Mouse (Mus musculus) CD4-positive, CD25-positive, alpha-beta regulatory T cell, adult 2 months (primary cell): ENCODE measurements around the gene Ndufa11.
A peak's percentile ranks its signal among the peaks of the same experiment; 100 is the strongest.

Experiments used
- DNase-seq: peaks from one replicate; pipeline ENCODE4 v3.0.0-alpha.2; 2012; ENCODE audit warnings: low read depth, low spot score

Ndufa11 gene

DNA sequence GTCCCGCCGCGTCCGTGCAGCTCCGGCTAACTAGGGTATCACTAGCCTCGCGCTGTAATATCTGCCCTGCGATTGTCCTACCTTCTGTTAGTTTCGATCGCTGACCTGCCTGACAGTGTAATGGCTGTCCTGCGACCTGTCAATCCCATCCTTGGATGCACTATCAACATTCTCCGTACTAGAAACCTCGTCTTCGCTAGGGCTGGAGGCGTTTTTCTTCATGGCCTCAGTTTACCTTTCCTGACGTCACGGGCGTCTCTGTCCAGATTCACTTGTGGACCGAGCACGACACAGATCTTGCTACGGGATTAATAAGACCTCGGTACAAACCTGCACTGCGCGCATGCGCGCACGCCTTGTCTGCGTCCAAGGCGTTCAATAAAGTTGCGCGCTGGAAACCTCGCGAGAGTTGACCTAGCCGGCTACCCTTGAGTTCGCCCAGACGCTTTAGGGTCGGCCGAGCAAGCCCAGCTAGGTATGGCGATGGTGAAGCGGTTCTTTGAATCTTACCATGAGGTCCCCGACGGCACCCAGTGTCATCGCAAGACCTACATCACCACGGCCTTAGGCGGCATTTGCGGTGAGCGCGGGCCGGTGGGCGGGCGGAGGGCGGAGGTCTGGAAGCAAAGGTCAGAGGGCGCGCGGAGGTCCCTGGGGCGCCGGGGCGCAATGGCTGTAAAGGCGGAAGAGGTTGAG, at the start of gene Ndufa11, which contains the start of gene Vmac:
Ndufa11 (plus strand) TSS at position 405 of the 696 bp plus-strand sequence.
Vmac (minus strand) TSS at position 660 of the 696 bp plus-strand sequence.
- peak; percentile 98 for DNase-seq

DNA sequence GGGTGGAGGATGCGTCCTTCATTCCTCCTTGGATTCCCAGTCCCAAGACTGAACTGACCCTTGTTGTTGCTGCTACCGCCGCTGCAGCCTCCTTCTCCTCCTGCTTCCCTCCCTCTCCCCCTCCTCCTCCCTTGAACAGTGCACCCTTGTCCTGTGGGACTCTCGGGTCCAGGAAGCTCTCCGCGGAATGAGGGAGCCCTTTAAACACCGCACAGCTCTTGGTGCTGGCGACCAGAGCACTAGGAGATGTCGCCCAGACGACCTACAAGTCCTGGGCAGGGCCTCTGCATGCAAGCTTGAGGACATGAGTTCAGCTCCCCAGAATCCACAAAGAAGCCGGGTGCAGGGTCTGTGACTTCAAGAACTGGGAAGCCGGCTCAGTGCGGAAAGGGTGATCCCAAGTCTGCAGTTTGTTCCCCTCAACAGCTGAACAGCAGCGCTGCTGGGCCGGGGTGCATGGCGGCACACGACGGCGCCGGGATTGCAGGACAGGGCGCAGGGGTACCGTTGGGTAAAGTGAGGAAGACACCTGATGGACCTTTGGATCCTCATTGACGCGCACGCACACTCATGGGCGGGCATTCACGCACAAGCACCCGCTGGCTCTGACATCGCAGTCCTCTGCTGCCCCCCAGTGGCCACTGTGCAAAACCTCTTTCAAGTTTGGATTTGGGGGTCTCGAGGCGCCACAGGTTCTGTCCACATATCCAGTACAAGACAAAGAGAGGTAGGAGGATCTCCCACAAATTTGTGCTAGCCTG, 49.0 kb upstream of the Ndufa11 start:
- DNase-seq = peak; percentile 91

DNA sequence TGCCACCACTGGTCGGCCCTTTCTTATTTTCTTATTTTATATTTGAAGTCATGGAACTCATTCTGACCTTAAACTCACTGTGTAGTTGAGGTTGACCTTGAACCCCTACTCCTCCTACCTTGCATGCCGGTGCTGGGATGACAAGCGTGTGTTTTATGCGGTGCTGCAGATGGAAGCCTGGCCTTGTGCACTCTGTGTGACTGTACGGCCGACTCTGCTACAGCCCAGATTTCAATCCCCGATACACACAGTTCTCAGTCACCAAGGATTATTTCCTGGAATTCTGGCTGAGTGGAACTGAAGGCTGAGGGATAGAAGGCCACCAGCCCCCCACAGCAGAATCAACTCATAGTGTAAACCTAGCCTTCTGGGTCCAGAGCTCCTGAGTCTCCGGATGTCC, 47.8 kb upstream of the Ndufa11 start:
- DNase-seq = no peak

DNA sequence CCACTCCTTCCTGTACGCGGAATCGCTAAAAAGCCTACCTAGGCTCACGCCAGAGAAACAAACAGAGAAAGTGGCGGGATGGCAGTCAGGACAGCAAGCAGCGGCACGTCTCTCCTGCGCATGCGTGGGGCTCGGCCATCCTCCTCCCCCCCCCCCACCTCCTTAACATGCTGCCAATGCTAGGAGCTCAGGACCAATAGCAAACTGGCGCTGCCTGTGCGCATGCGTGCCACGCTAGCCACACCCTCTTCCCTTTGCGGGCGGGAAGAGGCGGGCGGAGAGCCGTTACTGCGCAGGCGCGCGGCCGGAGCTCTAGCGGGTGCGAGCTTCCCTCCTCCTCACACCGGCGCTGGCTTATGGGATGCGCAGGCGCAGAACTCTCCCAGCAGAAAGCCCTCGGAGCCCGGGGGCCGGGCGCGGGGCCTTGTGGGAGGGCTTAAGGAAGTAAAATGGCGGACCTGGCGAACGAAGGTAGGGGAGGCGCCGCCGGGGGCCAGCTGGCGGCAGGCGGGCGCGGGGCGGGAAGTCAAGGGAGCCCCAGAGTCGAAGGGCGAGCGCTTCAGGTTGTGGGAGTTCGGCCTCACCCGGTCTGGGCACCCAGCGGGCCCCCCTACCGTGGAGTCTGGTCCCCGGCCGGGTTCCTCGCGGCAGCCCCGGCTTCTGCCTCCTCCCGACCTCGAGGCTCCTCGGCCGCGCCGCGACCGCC, 44.5 kb upstream of the Ndufa11 start, which contains the start of gene Ranbp3:
Ranbp3 (plus strand) TSS at position 354 of the 706 bp plus-strand sequence.
- peak; percentile 100 for DNase-seq

DNA sequence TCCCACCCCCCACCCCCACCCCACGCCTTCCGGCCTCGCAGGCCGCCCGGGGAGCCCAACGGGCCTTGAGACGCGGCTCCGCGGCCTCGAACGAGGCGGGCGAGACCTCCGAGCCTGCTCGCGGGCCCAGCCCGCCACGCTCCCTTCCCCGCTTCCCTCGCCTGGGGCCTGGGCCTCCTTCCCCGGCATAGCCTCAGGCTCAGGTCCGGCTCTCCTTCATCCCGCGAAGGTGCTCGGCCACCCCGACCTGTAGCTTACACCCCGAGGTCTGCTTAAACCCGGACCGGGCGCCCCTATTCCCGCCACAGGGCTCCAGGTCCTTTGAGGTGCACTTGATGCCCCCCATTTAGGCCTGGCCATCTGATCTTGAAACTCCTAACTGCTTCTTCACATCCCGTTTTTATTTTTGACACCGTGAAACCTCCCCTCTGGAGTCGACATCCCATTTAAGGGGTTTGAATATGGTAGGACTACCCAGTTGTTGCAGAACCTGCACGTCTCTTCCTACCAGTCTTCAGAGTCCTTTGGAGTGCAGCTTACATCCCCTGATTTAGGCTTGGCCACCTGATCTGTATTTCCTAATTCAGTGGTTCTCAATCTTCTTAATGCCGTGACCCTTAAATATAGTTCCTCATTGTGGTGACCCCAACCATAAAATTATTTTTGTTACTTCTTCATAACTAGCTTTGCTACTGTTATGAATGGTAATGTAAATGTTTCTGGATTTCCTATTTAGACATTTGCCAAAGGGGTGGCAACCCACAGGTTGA, 43.7 kb upstream of the Ndufa11 start:
- no peak for DNase-seq

DNA sequence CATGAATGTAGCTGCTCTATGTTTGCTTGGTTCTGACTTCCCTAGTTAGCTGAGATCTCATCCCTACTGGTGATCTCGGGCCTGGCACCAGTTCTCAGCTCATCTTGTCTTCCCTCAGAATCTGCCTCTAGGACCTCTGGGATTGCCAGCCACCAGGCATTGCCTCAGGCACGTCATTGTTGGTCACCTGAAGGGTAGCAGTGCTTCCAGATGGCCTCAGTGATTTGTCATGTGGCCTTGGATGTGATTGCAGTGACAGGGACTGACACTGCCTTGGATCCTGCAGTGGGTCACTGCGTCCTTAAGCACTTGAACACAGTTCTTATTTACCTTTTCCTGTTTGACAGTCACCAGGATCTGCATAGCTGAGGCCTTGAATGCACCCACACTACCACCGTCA, 35.8 kb upstream of the Ndufa11 start:
- DNase-seq = no peak

DNA sequence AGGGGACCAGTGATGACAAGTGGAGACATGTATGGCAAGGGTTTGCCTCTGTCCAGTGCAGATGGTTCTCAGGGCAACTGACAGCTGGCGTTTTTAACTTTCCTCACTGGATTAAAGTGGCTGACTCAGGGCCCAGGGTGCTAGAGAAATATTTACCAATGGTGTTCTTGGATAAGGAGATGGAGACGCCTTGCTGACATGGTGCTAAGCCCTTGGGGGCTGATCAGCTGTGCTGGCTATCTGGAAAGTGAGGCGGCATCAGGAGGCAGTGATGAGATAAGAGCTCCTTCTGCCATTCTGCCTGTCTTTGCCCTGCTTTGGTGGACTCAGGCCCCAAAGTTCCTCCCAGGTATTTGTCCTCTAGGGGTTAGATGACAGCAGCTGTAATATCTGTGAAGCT, 34.7 kb upstream of the Ndufa11 start:
- no peak for DNase-seq

DNA sequence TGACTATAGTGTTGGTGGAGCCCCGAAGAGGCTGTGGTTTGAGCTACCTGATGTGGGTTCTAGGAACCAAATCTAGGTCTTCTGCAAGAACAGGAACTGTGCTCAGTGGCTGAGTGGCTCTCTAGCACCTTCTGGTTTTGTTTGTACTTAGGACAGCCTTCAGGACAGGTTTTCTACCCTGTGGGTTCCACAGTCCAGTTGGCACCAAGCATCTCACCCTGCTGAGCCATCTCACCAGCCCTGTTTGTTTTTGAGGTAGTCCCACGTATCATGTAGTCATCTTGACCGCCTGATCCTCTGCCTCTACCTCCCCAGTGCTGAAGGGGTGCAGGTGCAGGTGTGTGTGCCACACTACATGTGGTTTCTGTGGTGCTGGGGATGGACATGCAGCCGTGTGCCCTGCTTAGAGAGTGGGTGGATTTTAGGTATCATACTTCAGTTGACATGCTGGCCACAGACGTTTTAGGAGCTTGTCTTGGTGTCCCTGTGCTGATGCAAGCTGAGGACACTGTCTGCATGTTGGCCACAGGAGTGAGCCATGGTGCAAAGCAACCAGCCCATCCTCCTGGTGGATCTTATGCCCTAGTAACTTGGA, 33.9 kb upstream of the Ndufa11 start:
- DNase-seq = no peak

DNA sequence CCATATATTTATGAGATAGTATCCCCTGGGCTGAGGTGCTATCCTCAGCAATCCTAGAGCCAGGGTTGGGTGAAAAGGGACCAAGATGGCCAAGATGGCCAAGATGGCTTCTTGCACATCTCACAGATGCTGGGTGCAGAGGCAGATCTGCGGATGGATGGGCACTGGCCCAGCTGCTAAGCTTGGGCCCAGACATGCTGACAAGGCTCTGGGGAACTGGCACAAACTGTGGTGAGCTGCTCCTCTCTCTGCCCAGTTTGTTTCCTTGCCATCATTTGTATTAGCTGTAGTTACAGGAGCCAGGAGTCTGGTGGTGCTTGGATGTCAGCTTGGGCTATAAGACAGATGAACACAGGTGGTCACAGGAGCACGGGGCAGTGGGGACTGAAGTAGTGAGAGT, 32.9 kb upstream of the Ndufa11 start:
- DNase-seq = no peak

DNA sequence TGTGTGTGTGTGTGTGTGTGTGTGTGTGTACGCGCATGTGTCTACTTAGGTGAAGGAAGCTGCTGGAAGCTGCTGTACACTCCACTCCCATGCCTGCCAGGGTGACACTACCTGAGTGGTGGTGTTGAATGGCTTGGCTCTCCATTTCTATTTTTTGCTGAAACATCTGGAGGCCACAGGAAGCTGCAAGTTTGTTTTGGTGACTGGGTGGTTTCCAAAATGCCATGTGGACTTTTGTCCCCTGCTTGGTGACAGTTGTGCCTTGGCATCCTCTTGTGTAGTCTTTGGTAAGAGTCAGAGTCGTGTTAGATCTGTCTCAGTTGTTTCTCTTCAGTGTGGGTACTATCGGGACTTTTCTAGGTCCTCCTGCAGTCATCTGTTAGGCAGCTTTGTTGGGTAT, 30.8 kb upstream of the Ndufa11 start:
- DNase-seq = no peak

DNA sequence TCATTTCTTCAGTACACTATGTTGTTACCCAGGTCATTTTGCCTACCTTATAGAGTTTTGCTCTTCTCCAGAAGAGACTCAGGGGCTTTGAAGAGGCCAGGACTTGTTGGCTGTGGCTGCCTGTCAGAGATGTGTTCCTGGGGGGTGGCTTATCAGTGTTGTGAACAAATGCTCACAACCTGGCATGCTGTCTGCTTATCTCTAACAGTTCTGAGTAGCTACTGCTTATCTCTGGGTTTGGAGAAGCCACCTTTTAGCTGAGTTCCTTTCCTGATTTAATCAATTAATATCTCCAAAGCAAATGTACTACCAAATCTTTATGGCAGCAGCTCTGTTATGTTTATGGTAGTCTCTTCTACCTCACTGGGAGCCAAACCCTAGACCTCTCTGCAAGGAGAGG, 29.5 kb upstream of the Ndufa11 start:
- DNase-seq = no peak

DNA sequence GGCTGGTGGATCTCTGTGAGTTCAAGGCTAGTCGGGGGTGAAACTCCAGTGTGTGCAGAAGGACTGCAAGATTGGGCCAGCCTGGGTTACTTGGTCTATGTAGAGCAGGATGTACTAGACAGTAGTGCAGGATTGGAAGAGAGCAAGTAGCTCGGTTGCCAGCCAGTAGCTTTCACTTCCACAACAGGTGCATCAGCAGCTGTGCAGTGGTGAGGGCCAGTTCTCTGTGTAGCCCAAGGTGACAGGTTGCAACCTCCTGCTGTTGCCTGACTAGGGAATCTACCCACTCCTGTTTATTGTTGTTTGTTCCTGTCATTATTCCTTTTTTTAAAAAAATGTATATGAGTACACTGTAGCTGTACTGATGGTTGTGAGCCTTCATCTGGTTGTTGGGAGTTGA, 28.9 kb upstream of the Ndufa11 start:
- DNase-seq = no peak

DNA sequence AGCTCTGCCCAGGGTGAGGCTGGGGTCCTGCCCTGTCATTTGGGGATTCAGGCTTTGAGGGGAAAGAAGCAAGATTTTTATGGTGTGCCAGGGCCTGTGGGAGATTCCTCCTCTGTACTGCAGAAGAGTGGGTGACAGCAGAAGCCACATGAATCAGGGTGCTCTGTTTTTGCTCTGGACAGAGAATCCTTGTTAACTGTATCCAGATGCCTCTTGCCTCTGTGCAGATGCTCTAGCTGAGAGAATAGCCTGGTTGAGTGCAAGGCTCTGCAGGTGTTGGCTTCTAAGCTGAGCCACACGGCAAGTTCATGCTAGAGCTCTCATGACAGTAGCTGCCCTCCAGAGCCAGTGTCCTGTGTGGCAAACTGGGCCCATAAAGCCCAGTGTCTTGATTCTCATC, 24.2 kb upstream of the Ndufa11 start:
- DNase-seq = no peak

DNA sequence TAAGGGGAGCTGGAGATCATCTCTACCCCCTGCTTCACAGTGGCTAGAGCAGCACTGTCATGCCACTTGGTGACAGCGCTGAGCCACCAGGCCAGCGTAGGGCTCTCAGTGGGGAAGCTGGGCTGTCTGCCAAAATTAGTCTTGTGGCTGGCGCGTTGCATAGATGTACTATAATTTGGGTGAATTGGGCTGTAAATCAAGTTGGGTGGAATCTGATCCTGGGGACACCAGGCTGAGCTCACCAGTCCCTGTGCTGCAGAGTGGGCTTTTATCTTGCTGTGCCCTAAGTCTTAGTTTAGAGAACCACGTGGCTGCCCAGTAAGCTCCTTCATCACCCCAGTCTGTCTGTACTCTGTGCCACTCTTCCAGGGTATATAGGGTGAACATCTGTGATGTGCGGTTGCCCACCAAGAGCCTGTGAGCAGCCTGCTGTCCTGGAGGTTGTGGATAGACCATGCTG, 23.7 kb upstream of the Ndufa11 start:
- no peak for DNase-seq

DNA sequence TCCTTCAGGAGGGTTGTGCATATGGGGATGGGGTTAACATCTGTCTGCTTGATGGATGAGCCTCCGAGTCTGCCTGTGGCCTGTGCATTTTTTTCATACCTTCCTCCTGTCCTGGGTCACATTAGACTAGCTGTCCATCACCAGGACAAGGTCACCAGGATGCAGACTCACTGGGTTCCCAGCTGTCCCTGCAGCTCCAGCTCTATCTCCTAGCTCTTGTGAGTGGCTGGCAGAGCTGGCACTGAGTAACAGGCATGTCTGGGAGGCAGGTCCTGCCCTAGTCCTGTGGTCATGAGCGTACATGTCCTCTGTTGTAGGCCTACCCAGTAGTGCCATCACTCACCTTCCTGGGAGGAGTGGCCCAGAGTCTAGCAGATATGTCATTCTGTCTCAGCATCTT, 17.1 kb upstream of the Ndufa11 start:
- DNase-seq = no peak

DNA sequence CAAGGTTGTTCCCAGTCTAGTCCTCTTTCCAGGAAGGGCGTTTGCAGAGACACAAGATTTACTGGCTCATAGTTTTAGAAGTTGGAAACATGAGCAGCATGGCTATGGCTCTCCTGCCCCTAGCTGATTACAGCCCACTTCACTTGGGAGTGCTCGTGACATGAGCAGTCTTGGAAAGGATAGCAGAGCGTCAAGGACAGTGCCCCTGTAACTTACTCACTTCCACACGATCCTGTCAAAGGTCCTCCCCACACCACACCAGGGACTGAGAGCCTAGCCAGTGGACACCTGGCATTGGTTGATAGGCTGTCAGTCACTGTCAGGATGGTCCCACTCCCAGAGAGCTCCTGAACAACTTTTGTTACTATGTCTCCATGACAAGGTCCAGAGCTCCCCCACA, 14.5 kb upstream of the Ndufa11 start:
- no peak for DNase-seq

DNA sequence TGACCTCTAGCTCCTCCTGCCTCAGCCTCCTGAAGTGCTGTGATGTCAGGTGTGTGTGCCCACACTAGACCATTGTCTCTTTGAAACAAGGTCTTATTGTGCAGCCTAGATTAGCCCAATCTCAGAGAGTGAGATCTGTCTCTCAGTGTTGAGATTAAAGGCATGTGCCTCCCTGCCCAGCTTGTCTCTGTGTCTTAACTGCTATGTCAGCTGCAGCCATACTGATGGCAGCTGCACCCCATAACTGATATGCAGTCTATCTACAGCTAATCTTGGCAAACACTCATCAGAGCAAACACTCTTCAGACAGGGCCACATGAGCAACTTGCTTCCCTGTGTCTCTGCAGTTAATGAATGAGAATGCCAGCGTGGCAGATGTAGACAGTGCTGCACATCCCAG, 11.1 kb upstream of the Ndufa11 start:
- DNase-seq = no peak

DNA sequence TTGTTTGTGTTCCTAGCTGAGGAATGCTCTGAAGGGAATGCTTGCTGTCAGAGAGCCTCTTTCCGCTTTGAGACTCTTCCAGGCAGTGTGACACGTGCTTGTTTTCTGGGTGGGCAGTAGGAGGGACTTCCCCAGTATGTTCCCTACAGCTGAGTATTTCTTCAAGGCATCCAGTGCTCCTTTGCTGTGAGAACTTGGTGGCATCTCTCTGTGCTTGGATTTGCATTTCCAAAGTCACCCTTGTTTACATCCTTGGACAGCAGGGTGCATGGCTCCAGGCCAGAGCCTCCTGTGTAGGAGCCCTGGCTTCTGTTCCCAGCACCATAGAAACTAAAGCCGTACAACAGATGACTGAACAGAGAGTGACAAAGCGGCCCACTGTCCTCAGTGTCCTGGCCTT, 8.9 kb upstream of the Ndufa11 start:
- no peak for DNase-seq

DNA sequence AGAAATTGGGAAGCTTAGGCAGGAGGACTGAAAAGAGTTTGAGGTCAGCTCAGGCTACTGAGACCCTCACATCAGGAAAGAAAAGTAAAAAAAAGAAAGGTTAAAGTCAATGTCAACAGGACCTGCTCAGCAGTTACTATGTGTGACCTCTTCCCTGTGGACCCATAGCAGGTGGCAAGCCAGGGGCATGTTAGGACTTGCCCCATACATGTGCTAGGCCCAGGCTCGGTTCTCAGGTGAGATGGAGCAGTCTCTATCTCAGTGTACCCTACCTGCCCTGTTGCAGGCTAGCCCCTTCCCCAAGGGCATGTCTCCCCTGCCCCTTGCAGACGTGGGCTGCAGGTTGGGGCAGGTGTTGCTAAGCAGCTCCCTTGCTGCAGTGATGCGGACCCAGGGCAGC, 7.9 kb upstream of the Ndufa11 start:
- no peak for DNase-seq

DNA sequence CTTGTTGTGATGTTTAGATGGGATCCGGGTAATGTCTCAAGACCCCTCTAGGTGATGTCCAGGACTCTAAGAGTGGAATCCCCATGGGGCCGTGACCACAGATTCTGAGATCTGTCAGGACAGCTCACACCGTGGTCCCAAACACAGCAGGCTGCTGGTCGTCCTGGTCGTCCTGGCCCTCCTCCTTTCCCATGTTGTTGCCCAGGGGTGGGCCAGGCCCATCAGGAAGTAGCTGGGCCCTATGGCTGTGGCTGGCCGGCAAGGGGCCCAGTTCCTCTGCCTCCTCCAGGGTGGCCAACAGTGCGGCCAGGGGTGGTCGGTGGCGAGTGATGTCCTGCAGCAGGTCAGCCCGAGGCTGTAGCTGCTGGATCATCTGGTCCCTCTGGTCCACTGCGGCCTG, 2.2 kb upstream of the Ndufa11 start:
- DNase-seq = peak; percentile 14

DNA sequence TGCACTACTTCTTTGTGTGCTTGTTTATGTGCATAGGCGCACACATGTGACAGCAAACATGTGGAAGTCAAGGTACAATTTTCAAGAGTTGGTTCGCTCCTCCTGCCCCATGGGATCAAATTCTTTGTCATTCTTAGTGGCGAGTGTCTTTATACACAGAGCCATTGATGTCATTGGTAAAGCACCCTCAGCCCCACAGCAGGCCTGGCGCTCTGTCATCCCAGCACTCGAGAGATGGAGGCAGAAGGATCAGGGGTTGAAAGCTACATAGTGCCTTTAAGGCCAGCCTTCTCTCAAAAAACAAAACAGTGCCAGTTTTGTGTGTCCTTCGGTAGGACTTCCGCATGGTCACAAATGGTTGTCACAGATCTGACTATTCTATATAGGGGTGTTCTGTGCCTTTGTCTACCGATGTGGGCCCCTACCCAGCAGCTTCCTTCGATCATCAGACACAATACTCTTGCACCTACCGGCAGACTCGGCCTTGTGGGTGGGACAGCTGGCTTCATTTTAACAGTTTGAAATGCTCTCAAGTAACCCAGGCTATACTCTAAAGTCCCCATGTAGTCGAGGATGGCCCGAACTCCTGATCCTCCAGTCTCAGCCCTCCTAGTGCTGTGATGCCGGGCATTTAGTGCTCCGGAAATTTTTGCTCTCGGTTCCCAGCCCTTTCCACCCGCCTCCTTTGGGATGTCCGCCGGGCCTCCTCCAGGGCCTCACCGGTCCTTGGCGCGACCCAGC, 1.5 kb upstream of the Ndufa11 start:
- no peak for DNase-seq
